Mouse (Mus musculus) kidney, adult 2 months (tissue): ENCODE measurements around the gene Sptbn2. TPM values are rescaled to one million over a fixed set of nuclear protein-coding genes. Genes with fewer than 3 reads are reported as not detected.

Experiments
- DNase-seq: peaks from one replicate; pipeline ENCODE4 v3.0.0; 2021
- H3K27ac ChIP-seq: fragments of 200-500 bp; 2 replicates; pipeline ENCODE4 v1.5.1; 2012; ENCODE audit warnings: low read depth, low read length, control low read depth, inconsistent platforms; ENCODE audit not compliant: insufficient read depth
- H3K27me3 ChIP-seq: fragments of 200-500 bp; replicated peaks from 2 replicates; pipeline ENCODE4 v1.6.1; 2012; ENCODE audit warnings: mild to moderate bottlenecking, moderate library complexity, low read length, inconsistent platforms; ENCODE audit not compliant: control insufficient read depth, insufficient read depth
- H3K36me3 ChIP-seq: fragments of 200-500 bp; 2 replicates; pipeline ENCODE4 v1.6.1; 2012; ENCODE audit warnings: mild to moderate bottlenecking, moderate library complexity, low read length, inconsistent platforms; ENCODE audit not compliant: control insufficient read depth, insufficient read depth
- H3K4me1 ChIP-seq: fragments of 200-500 bp; 2 replicates; pipeline ENCODE4 v1.6.1; 2011; ENCODE audit warnings: low read length; ENCODE audit not compliant: control insufficient read depth, insufficient read depth
- H3K4me3 ChIP-seq: fragments of 200-500 bp; 2 replicates; pipeline ENCODE4 v1.5.1; 2011; ENCODE audit warnings: mild to moderate bottlenecking, low read depth, low read length, control low read depth; ENCODE audit not compliant: insufficient read depth
- CTCF ChIP-seq: fragments of 200-500 bp; conservative IDR thresholded peaks from 2 replicates; pipeline ENCODE4 v1.5.1; 2011; ENCODE audit warnings: low read depth, mild to moderate bottlenecking, control low read depth, low read length, moderate library complexity, mixed read lengths; ENCODE audit not compliant: insufficient read depth, insufficient read length
- POLR2A ChIP-seq: fragments of 200-500 bp; IDR thresholded peaks from one replicate; pipeline ENCODE4 v1.6.1; 2011; ENCODE audit warnings: low read depth, low read length, control low read depth
- WGBS: fragments of 180-500 bp; shearing (Covaris S2); methylation state at CpG from one replicate; pipeline ENCODE4 v1.1.7; 2018; 5-methylcytosine and 5-hydroxymethylcytosine counted together
- polyA plus RNA-seq: library from polyadenylated mRNA; depleted of rRNA; stranded (reverse); fragments of >200 nt; gene quantifications from 2 replicates; pipeline ENCODE4 v1.2.3, GENCODE M21; 2012; rRNA removed

Gene Sptbn2
- polyA plus RNA-seq = 11.0 and 12.0 TPM in 2 replicates

- H3K27me3 ChIP-seq = 0 out of 2 replicates have a peak, but pooled peaks cover 1% of the 10 kb centered on the region
- no peak for TF ChIP-seq POLR2A
- no peak for TF ChIP-seq CTCF
- no peaks in the 10 kb centered on the region for H3K36me3 ChIP-seq
- H3K4me1 ChIP-seq = no peaks in the 10 kb centered on the region
- 36% methylated on average over 13 of the region's 13 CpGs for WGBS
- no peak for DNase-seq
- peak within 1 kb of the TSS; percentile 42 for H3K4me3 ChIP-seq
- H3K27ac ChIP-seq = no peak within 1 kb of the TSS
Measured at GRCm38 (mm10) chr19:4711098-4711600, at the start of gene Sptbn2. Sptbn2 (plus strand) TSS chr19:4711167.

GRCm38 (mm10) chr19:4666815-4667214, 44.2 kb upstream of the Sptbn2 start:
- H3K4me3 ChIP-seq = no peak overlapping the region
- no peaks in the 10 kb centered on the region for H3K36me3 ChIP-seq
- TF ChIP-seq POLR2A = no peak
- no peak for TF ChIP-seq CTCF
- H3K27me3 ChIP-seq = no peaks in the 10 kb centered on the region
- no peaks in the 10 kb centered on the region for H3K4me1 ChIP-seq
- DNase-seq = peak; percentile 14
- H3K27ac ChIP-seq = no peak overlapping the region

- DNase-seq = peak; percentile 21
- TF ChIP-seq CTCF (no peak), POLR2A (no peak)
- WGBS = 49% methylated on average over 4 of the region's 4 CpGs
Measured at GRCm38 (mm10) chr19:4670776-4671175, 40.2 kb upstream of the Sptbn2 start.

GRCm38 (mm10) chr19:4672401-4672800, 38.6 kb upstream of the Sptbn2 start:
- no peak for DNase-seq
- TF ChIP-seq CTCF (no peak), POLR2A (no peak)
- WGBS = 45% methylated on average over 6 of the region's 6 CpGs
- H3K36me3 ChIP-seq = no peaks in the 10 kb centered on the region
- no peak overlapping the region for H3K4me3 ChIP-seq
- H3K4me1 ChIP-seq = no peaks in the 10 kb centered on the region
- H3K27me3 ChIP-seq = no peaks in the 10 kb centered on the region
- no peak overlapping the region for H3K27ac ChIP-seq

More at GRCm38 (mm10) chr19:4670776-4671175, 40.2 kb upstream of the Sptbn2 start:
- Histone ChIP-seq H3K36me3 (no peaks in the 10 kb centered on the region), H3K4me1 (no peaks in the 10 kb centered on the region), H3K27me3 (no peaks in the 10 kb centered on the region), H3K27ac (peak overlapping the region; percentile 56; the same call in 1 of the 2 replicates), H3K4me3 (no peak overlapping the region)

- Histone ChIP-seq H3K27ac (no peak overlapping the region), H3K36me3 (no peaks in the 10 kb centered on the region), H3K4me1 (no peaks in the 10 kb centered on the region), H3K4me3 (no peak overlapping the region), H3K27me3 (no peaks in the 10 kb centered on the region)
- DNase-seq = no peak
- 60% methylated on average over 3 of the region's 3 CpGs for WGBS
- TF ChIP-seq POLR2A = no peak
- TF ChIP-seq CTCF = no peak
Measured at GRCm38 (mm10) chr19:4694346-4694745, 16.6 kb upstream of the Sptbn2 start.

- DNase-seq = no peak
- WGBS = 90% methylated on average over 3 of the region's 3 CpGs
- H3K4me3 ChIP-seq = no peak overlapping the region
- H3K27me3 ChIP-seq = no peaks in the 10 kb centered on the region
- TF ChIP-seq CTCF (no peak), POLR2A (no peak)
- H3K36me3 ChIP-seq = no peaks in the 10 kb centered on the region
- no peaks in the 10 kb centered on the region for H3K4me1 ChIP-seq
- H3K27ac ChIP-seq = no peak overlapping the region
Measured at GRCm38 (mm10) chr19:4697121-4697520, 13.8 kb upstream of the Sptbn2 start.

GRCm38 (mm10) chr19:4697721-4698120, 13.2 kb upstream of the Sptbn2 start:
- no peaks in the 10 kb centered on the region for H3K27me3 ChIP-seq
- H3K4me1 ChIP-seq = no peaks in the 10 kb centered on the region
- H3K4me3 ChIP-seq = 0 out of 2 replicates have a peak overlapping the region, but pooled peaks have one; percentile 65
- no peak for TF ChIP-seq CTCF
- TF ChIP-seq POLR2A = no peak
- DNase-seq = no peak
- 75% methylated on average over 9 of the region's 9 CpGs for WGBS
- no peak overlapping the region for H3K27ac ChIP-seq
- H3K36me3 ChIP-seq = no peaks in the 10 kb centered on the region
